ENCODE assay signal across 9 mouse cellular contexts in genomic region chr11:102228646-102229268, GRCm38 (mm10). TPM values are rescaled to one million over a fixed set of nuclear protein-coding genes. Genes with fewer than 3 reads are reported as not detected.
DNase-seq lines count a peak whose midpoint lies in the region; ATAC-seq and TF ChIP-seq lines count a peak whose summit lies in the region.
"Had no signal": no experiment of that assay in that cellular context is flagged by ENCODE, and none has a peak within 500 bp of the region (broad histone marks: within the 10 kb centered on the region; RNA-seq: fewer than 3 reads in every experiment).

No protein-coding gene starts in this region.

- no peaks in the 10 kb centered on the region for H3K9me3 ChIP-seq in kidney, embryonic 16.5 days (ENCODE audit: low read length)
- no peaks in the 10 kb centered on the region for H3K9me3 ChIP-seq in hindbrain, embryonic 13.5 days
- no peaks in the 10 kb centered on the region for H3K9me3 ChIP-seq in midbrain, embryonic 14.5 days (ENCODE audit: control insufficient read depth, low read length)

- no peak for DNase-seq in kidney, postnatal 4 days
- no peak for DNase-seq in midbrain, embryonic 14.5 days
- no peak for DNase-seq in thymus, postnatal 0 days (ENCODE audit: low spot score)
- no peak for DNase-seq in kidney, adult 9 months

- peak overlapping the region; percentile 82 for H3K4me3 ChIP-seq in kidney, embryonic 16.5 days (ENCODE audit: low read length)
- peak overlapping the region; percentile 68 for H3K4me3 ChIP-seq in cortical plate, adult 2 months (ENCODE audit: insufficient read depth, low read length)
- H3K4me3 ChIP-seq in hindbrain, embryonic 13.5 days = peak overlapping the region; percentile 78
- peak overlapping the region; percentile 87 for H3K4me3 ChIP-seq in midbrain, embryonic 14.5 days (replicated peaks; ENCODE audit: low read depth, low read length)

- ATAC-seq in kidney, embryonic 16.5 days (ENCODE audit: low FRiP score, low TSS enrichment) = no peak
- ATAC-seq in hindbrain, embryonic 13.5 days (ENCODE audit: low FRiP score) = no peak
- ATAC-seq in midbrain, embryonic 14.5 days (ENCODE audit: low FRiP score, low TSS enrichment) = no peak
- ATAC-seq in erythroid progenitor cell, adult 5-6 weeks (replicated peaks; ENCODE audit: low FRiP score, poor library complexity, severe bottlenecking) = no peak

- no peak for TF ChIP-seq POLR2A in cortical plate, adult 2 months (IDR thresholded peaks at IDR 0.05; ENCODE audit: extremely low read depth, insufficient read depth, low read length)

- no peak for TF ChIP-seq CTCF in cortical plate, adult 2 months (IDR thresholded peaks at IDR 0.05; ENCODE audit: extremely low read depth, insufficient read depth, low read length)

- H3K36me3 ChIP-seq in kidney, embryonic 16.5 days (ENCODE audit: insufficient read depth, low read length) = no peaks in the 10 kb centered on the region
- H3K36me3 ChIP-seq in hindbrain, embryonic 13.5 days = peaks cover 5% of the 10 kb centered on the region; the same call in 1 of the 2 replicates
- 0 out of 2 replicates have a peak, but pooled peaks cover 7% of the 10 kb centered on the region for H3K36me3 ChIP-seq in midbrain, embryonic 14.5 days (ENCODE audit: control insufficient read depth, insufficient read depth, low read length)

- H3K27ac ChIP-seq in kidney, embryonic 16.5 days (ENCODE audit: low read length) = no peak overlapping the region
- no peak overlapping the region for H3K27ac ChIP-seq in cortical plate, adult 2 months (ENCODE audit: insufficient read depth, low read length)
- peak overlapping the region; percentile 96 for H3K27ac ChIP-seq in hindbrain, embryonic 13.5 days
- H3K27ac ChIP-seq in midbrain, embryonic 14.5 days (replicated peaks; ENCODE audit: low read depth, low read length) = peak overlapping the region; percentile 97

- H3K4me1 ChIP-seq in kidney, embryonic 16.5 days (ENCODE audit: insufficient read depth, low read length) = peaks cover 36% of the 10 kb centered on the region
- H3K4me1 ChIP-seq in cortical plate, adult 2 months (ENCODE audit: control insufficient read depth, insufficient read depth, low read length) = peaks cover 19% of the 10 kb centered on the region
- H3K4me1 ChIP-seq in hindbrain, embryonic 13.5 days (replicated peaks) = peaks cover 60% of the 10 kb centered on the region
- H3K4me1 ChIP-seq in midbrain, embryonic 14.5 days (ENCODE audit: control insufficient read depth, insufficient read depth, low read length) = peaks cover 46% of the 10 kb centered on the region

- 9% methylated on average over 7 of the region's 7 CpGs for WGBS in kidney, embryonic 16.5 days
- WGBS in hindbrain, embryonic 13.5 days = 10% methylated on average over 7 of the region's 7 CpGs
- whole genome bisulfite sequencing in midbrain, embryonic 14.5 days = 4% methylated on average over 7 of the region's 7 CpGs

- peak overlapping the region; percentile 89 for H3K4me2 ChIP-seq in kidney, embryonic 16.5 days (replicated peaks; ENCODE audit: low read depth, low read length)
- H3K4me2 ChIP-seq in hindbrain, embryonic 13.5 days = peak overlapping the region; percentile 82
- H3K4me2 ChIP-seq in midbrain, embryonic 14.5 days (ENCODE audit: low read length) = peak overlapping the region; percentile 69

- H3K27me3 ChIP-seq in kidney, embryonic 16.5 days (ENCODE audit: insufficient read depth, low read length) = no peaks in the 10 kb centered on the region
- H3K27me3 ChIP-seq in hindbrain, embryonic 13.5 days = no peaks in the 10 kb centered on the region
- no peaks in the 10 kb centered on the region for H3K27me3 ChIP-seq in midbrain, embryonic 14.5 days (ENCODE audit: control insufficient read depth, insufficient read depth, low read length)

- H3K9ac ChIP-seq in kidney, embryonic 16.5 days (replicated peaks; ENCODE audit: low read length) = peak overlapping the region; percentile 91
- peak overlapping the region; percentile 93 for H3K9ac ChIP-seq in hindbrain, embryonic 13.5 days
- peak overlapping the region; percentile 92 for H3K9ac ChIP-seq in midbrain, embryonic 14.5 days (replicated peaks; ENCODE audit: low read length)

RNA-seq across cellular contexts. Expression of gene Hdac5, which starts 1.2 kb away (rescaled TPM):
- 51.5 and 59.8 TPM in 2 replicates for polyA plus RNA-seq in kidney, embryonic 16.5 days (2015; fragmentation: Nextera tagmentation; extraction: Ambion mirVana)
- 191 and 237 TPM in 2 replicates for polyA plus RNA-seq in cortical plate, adult 2 months (2012; rRNA removed)
- 82.0 and 85.4 TPM in 2 replicates for polyA plus RNA-seq in hindbrain, embryonic 13.5 days (2015; fragmentation: Nextera tagmentation; extraction: Ambion mirVana)
- polyA plus RNA-seq in midbrain, embryonic 14.5 days (2014; fragmentation: Nextera tagmentation; extraction: Ambion mirVana) = 54.4 and 56.6 TPM in 2 replicates
- 19.9 and 24.8 TPM in 2 replicates for polyA plus RNA-seq in thymus, postnatal 0 days (2015; fragmentation: Nextera tagmentation; extraction: Ambion mirVana)
- total RNA-seq in erythroid progenitor cell, adult 5-6 weeks (2015; ENCODE audit: low replicate concordance) = 11.9 and 36.9 TPM in 2 replicates
- total RNA-seq in erythroid progenitor cell, adult 5-6 weeks (2017; ENCODE audit: low replicate concordance) = 6.4 and 9.9 TPM in 2 replicates

RNA-seq across cellular contexts. Expression of gene BC030867, which starts 19.9 kb away (rescaled TPM):
- polyA plus RNA-seq in kidney, embryonic 16.5 days (2015; fragmentation: Nextera tagmentation; extraction: Ambion mirVana) = 21.2 and 24.6 TPM in 2 replicates
- polyA plus RNA-seq in cortical plate, adult 2 months (2012; rRNA removed) = 1.3 and 1.4 TPM in 2 replicates
- 3.8 TPM in 2 replicates for polyA plus RNA-seq in hindbrain, embryonic 13.5 days (2015; fragmentation: Nextera tagmentation; extraction: Ambion mirVana)
- polyA plus RNA-seq in midbrain, embryonic 14.5 days (2014; fragmentation: Nextera tagmentation; extraction: Ambion mirVana) = 2.6 and 3.0 TPM in 2 replicates
- 8.6 and 11.4 TPM in 2 replicates for polyA plus RNA-seq in thymus, postnatal 0 days (2015; fragmentation: Nextera tagmentation; extraction: Ambion mirVana)
- total RNA-seq in erythroid progenitor cell, adult 5-6 weeks (2015; ENCODE audit: low replicate concordance) = 26.7 and 30.2 TPM in 2 replicates
- total RNA-seq in erythroid progenitor cell, adult 5-6 weeks (2017; ENCODE audit: low replicate concordance) = 14.4 and 14.5 TPM in 2 replicates

RNA-seq across cellular contexts. Expression of gene G6pc3, which starts 39.3 kb away (rescaled TPM):
- 46.0 and 49.9 TPM in 2 replicates for polyA plus RNA-seq in kidney, embryonic 16.5 days (2015; fragmentation: Nextera tagmentation; extraction: Ambion mirVana)
- 97.1 TPM in 2 replicates for polyA plus RNA-seq in cortical plate, adult 2 months (2012; rRNA removed)
- polyA plus RNA-seq in hindbrain, embryonic 13.5 days (2015; fragmentation: Nextera tagmentation; extraction: Ambion mirVana) = 30.0 and 37.2 TPM in 2 replicates
- polyA plus RNA-seq in midbrain, embryonic 14.5 days (2014; fragmentation: Nextera tagmentation; extraction: Ambion mirVana) = 31.6 and 43.7 TPM in 2 replicates
- polyA plus RNA-seq in thymus, postnatal 0 days (2015; fragmentation: Nextera tagmentation; extraction: Ambion mirVana) = 16.1 and 16.2 TPM in 2 replicates
- total RNA-seq in erythroid progenitor cell, adult 5-6 weeks (2015; ENCODE audit: low replicate concordance) = 4.0 and 14.3 TPM in 2 replicates
- 4.4 and 8.6 TPM in 2 replicates for total RNA-seq in erythroid progenitor cell, adult 5-6 weeks (2017; ENCODE audit: low replicate concordance)

RNA-seq across cellular contexts. Expression of gene Asb16, which starts 39.8 kb away (rescaled TPM):
- polyA plus RNA-seq in kidney, embryonic 16.5 days (2015; fragmentation: Nextera tagmentation; extraction: Ambion mirVana) = not detected in 2 replicates
- 1.9 and 2.2 TPM in 2 replicates for polyA plus RNA-seq in cortical plate, adult 2 months (2012; rRNA removed)
- not detected in 2 replicates for polyA plus RNA-seq in hindbrain, embryonic 13.5 days (2015; fragmentation: Nextera tagmentation; extraction: Ambion mirVana)
- 0.12 TPM in 1 of 2 replicates, not detected in the other for polyA plus RNA-seq in midbrain, embryonic 14.5 days (2014; fragmentation: Nextera tagmentation; extraction: Ambion mirVana)
- polyA plus RNA-seq in thymus, postnatal 0 days (2015; fragmentation: Nextera tagmentation; extraction: Ambion mirVana) = 0.07 TPM in 1 of 2 replicates, not detected in the other
- total RNA-seq in erythroid progenitor cell, adult 5-6 weeks (2015; ENCODE audit: low replicate concordance) = not detected in 2 replicates
- total RNA-seq in erythroid progenitor cell, adult 5-6 weeks (2017; ENCODE audit: low replicate concordance) = not detected in 2 replicates
- polyA plus RNA-seq: inflammation-experienced regulatory T-cells, adult 6 months had no signal

RNA-seq across cellular contexts. Expression of gene Lsm12, which starts 43.7 kb away (rescaled TPM):
- 90.2 and 108 TPM in 2 replicates for polyA plus RNA-seq in kidney, embryonic 16.5 days (2015; fragmentation: Nextera tagmentation; extraction: Ambion mirVana)
- polyA plus RNA-seq in cortical plate, adult 2 months (2012; rRNA removed) = 33.2 and 34.4 TPM in 2 replicates
- 144 and 148 TPM in 2 replicates for polyA plus RNA-seq in hindbrain, embryonic 13.5 days (2015; fragmentation: Nextera tagmentation; extraction: Ambion mirVana)
- 76.0 and 80.9 TPM in 2 replicates for polyA plus RNA-seq in midbrain, embryonic 14.5 days (2014; fragmentation: Nextera tagmentation; extraction: Ambion mirVana)
- polyA plus RNA-seq in thymus, postnatal 0 days (2015; fragmentation: Nextera tagmentation; extraction: Ambion mirVana) = 140 and 164 TPM in 2 replicates
- 60.8 and 82.5 TPM in 2 replicates for total RNA-seq in erythroid progenitor cell, adult 5-6 weeks (2015; ENCODE audit: low replicate concordance)
- total RNA-seq in erythroid progenitor cell, adult 5-6 weeks (2017; ENCODE audit: low replicate concordance) = 28.0 and 39.7 TPM in 2 replicates

Comparison
In these comparisons a context has a peak if more than half of its experiments do, and no peak if none do; other contexts are left out.
1. H3K27ac ChIP-seq: peak in hindbrain, embryonic 13.5 days (single experiment) and midbrain, embryonic 14.5 days (single experiment); none in kidney, embryonic 16.5 days (single experiment) and cortical plate, adult 2 months (single experiment).
2. Peak in every context shown above with its lines, with median percentiles within 50 percentile points of each other: H3K4me2 ChIP-seq, H3K4me3 ChIP-seq and H3K9ac ChIP-seq.